Mouse (Mus musculus) lung, adult 2 months (tissue): ENCODE data around the gene 1110032A03Rik.

Source experiments
- CTCF ChIP-seq: fragments of 200-500 bp; IDR thresholded peaks from 2 replicates; pipeline ENCODE4 v1.5.1; 2011; ENCODE audit warnings: mild to moderate bottlenecking, low read length, control low read depth; ENCODE audit not compliant: insufficient read depth
- POLR2A ChIP-seq: fragments of 200-500 bp; IDR thresholded peaks from 2 replicates; pipeline ENCODE4 v1.6.1; 2011; ENCODE audit warnings: low read depth, mild to moderate bottlenecking, control low read depth, low read length, borderline replicate concordance; ENCODE audit errors: extremely low read depth

- no peak for TF ChIP-seq CTCF
- TF ChIP-seq POLR2A, result no peak
These were observed 23.0 kb upstream of the 1110032A03Rik start for GRCm38 (mm10) chr9:50798368-50798767.
